Mouse (Mus musculus) brain, embryonic 14.5 days (tissue): Measurements from ENCODE around the gene Camta1. TPM values are rescaled to one million over a fixed set of nuclear protein-coding genes. Genes with fewer than 3 reads are reported as not detected.
"Not testable (repeated sequence)": the region's sequence is repeated elsewhere in the genome, so short reads cannot be mapped to it uniquely, and the experiment has no call there.

Source experiments
- DNase-seq: peaks from one replicate; pipeline ENCODE4 v3.0.0-alpha.2; 2011; ENCODE audit warnings: low read depth
- CTCF ChIP-seq: fragments of 200-500 bp; IDR thresholded peaks from 2 replicates; pipeline ENCODE4 v1.5.1; 2012; ENCODE audit warnings: inconsistent platforms, mild to moderate bottlenecking, moderate library complexity, borderline replicate concordance; ENCODE audit not compliant: insufficient read depth, insufficient read length; ENCODE audit errors: extremely low read depth
- POLR2A ChIP-seq: fragments of 200-500 bp; IDR thresholded peaks from 2 replicates; pipeline ENCODE4 v1.6.1; 2012; ENCODE audit warnings: mild to moderate bottlenecking, inconsistent platforms, borderline replicate concordance; ENCODE audit not compliant: poor library complexity, insufficient read depth, insufficient read length, severe bottlenecking; ENCODE audit errors: extremely low read depth
- polyA plus RNA-seq: library from polyadenylated mRNA; depleted of rRNA; stranded (reverse); fragments of >200 nt; gene quantifications from 2 replicates; pipeline ENCODE4 v1.2.3, GENCODE M21; 2012

The Camta1 gene
- polyA plus RNA-seq, 1 experiment = 92.9 TPM

DNA sequence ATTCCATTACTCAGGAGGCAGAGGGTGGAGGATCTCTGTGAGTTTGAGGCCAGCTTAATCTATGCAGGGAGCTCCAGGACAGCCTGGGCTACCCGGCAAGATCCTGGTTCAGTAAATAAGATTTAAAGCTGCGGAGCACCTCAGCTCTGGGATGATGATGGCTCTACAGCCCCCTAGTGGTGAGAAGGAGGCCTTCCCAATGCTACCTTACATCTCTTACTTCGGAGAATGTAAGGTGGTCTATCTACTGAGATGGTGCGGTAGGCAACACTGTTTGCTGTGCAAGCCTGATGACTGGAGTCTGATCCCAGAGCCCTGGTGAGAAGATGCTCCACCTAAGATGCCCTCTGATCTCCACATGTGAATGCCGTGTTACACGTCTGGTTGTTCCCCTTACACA is 834.7 kb downstream of the Camta1 start:
- DNase-seq = peak; percentile 68
- TF ChIP-seq CTCF (peak; percentile 85; the same call in 1 of the 2 replicates), POLR2A (no peak)

- DNase-seq = no peak
- no peak for TF ChIP-seq POLR2A
- no peak for TF ChIP-seq CTCF
Observed at GRCm38 (mm10) chr4:151024152-151024551, 837.5 kb downstream of the Camta1 start.

DNA sequence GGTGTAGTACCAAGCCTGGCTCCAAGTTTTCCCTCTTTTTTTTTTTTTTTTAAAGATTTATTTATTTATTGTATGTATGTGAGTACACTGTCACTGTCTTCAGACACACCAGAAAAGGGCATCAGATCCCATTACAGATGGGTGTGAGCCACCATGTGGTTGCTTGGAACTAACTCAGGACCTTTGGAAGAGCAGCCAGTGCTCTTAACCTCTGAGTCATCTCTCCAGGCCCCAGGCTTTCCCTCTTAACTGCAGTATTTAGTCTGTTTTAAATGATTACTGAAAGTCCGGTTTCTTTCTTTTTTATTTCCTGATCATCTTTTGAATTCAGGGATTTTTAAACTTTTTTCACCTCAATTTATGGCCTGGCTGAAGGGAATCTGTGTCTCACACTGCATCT is 844.3 kb downstream of the Camta1 start:
- DNase-seq = not testable (repeated sequence)

GRCm38 (mm10) chr4:151015946-151016345 is 845.7 kb downstream of the Camta1 start:
- TF ChIP-seq POLR2A = no peak
- TF ChIP-seq CTCF = no peak
- DNase-seq = no peak

DNA sequence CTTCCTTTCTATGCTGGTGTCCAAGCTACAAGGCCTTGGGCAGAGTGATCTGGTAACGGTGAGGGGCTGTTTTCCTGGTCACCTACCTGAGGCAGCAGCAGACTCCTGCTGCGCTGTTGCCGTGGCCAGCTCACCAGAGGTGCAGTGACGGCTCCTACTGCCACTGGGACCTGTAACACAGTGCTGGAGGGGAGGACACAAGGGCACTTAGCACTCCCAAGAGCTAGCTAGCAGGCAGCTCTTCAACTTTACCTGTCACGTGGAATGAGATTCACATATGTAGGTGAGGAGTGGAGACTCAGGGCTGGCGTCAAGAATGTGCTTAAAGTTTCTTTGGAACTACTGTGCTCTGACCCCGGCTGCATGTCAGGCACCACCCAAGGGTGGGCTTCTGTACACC is 851.4 kb downstream of the Camta1 start:
- TF ChIP-seq CTCF (no peak), POLR2A (no peak)
- DNase-seq = no peak

GRCm38 (mm10) chr4:151006945-151007344 is 854.7 kb downstream of the Camta1 start:
- DNase-seq = peak; percentile 15
- TF ChIP-seq POLR2A (no peak), CTCF (peak; percentile 62)

DNA sequence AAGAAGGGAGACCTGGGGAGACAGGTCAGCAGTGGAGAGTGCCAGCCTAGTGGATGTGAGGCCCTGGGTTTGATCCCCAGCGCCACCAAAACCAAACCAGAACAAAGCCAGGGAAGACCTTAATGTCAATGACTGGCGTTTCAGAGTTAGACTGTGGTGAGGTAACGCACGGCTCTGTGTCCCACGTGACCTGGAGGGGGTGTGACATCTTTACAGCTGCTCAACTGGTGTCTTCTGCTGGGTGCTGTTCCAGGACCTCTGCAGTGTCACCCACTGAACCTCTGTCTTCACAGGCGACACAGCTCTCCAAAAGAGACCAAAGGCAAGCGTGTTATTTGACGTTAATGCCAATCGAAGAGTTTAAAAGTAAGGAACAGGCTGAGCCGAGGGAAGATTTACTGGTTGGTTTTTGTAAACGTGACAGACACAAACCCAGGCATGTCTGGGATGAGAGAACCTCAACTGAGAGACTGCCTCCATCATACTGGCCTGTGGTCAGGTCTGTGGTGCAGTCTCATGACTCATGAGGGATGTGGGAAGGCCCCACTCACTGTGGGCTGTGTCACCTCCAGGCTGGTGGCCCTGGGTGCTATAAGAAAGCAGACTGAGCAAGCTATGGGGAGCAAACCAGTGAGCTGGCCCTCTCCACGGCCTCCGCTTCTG is 855.9 kb downstream of the Camta1 start:
- TF ChIP-seq CTCF = no peak
- TF ChIP-seq POLR2A = no peak
- DNase-seq = no peak

DNA sequence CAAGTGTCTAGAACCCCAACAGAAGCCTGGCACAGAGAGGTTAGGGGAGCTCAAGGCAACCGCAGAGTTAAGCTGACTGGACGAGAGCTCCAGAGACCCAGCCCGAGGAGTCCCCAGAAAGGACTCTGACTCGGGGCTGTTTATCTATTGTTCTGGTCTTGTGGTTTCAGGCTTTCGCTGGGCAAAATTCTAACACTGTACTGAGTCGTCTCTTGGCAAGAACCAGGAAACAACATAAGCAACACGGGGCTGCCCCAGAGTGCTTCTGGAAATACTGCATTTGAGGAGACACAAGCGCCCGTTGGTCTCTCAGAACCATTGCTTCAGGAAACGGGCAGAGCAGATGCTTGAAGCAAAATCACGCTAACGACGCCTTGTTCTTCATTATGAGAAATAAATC is 860.3 kb downstream of the Camta1 start:
- DNase-seq = no peak
- TF ChIP-seq POLR2A (no peak), CTCF (no peak)

GRCm38 (mm10) chr4:150998626-150999025 is 863.0 kb downstream of the Camta1 start:
- TF ChIP-seq POLR2A (no peak), CTCF (no peak)
- no peak for DNase-seq

- DNase-seq = no peak
- TF ChIP-seq CTCF (no peak), POLR2A (no peak)
Observed at GRCm38 (mm10) chr4:150996797-150997196, 864.9 kb downstream of the Camta1 start, which contains the start of gene Uts2. Gene Uts2, plus strand, starts transcription at chr4:150997097.

DNA sequence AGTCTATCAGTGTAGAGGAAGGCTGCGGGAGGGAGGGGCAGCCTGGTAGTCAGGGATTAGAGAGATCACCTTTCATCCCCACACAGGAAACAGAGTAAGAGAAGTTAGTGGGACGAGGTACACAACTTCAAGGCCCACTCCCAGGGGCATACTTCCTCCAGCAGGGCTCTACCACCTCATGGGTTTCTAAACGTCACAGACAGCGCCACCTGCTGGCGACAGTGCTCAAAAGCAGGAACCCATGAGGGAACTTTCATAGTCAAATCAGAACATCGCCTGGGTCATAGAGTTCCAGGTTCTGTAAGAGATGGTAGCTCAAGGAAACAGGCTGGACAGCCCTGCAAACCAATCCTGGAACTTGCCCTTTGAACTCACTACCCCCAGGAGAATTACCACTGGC is 871.5 kb downstream of the Camta1 start:
- TF ChIP-seq POLR2A = no peak
- peak; percentile 47; the same call in 1 of the 2 replicates for TF ChIP-seq CTCF
- DNase-seq = no peak

DNA sequence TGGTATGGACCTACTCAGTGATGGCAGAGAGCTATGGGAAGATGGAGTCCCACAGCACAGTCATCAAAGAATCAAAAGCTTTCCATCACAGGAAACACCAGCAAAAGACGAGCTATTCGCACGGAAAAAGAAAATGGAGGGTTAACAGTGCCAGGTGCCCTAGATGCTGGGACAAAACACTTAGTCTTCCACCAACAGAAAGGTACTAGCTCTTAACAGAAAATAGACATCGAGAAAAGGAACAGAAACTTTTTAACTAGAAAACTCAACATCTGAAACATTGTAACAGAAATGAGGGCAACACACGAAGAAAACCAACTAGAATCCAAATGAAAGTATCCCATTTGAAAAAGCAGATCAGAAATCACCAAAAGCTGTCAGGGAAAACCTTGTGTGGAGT is 881.5 kb downstream of the Camta1 start:
- TF ChIP-seq POLR2A = no peak
- TF ChIP-seq CTCF = no peak
- no peak for DNase-seq
